Mouse (Mus musculus): ENCODE data around the gene D5Ertd579e. TPM values are rescaled to one million over a fixed set of nuclear protein-coding genes. Genes with fewer than 3 reads are reported as not detected.

Gene D5Ertd579e
- polyA plus RNA-seq, 1 experiment from 2014 or later: 20.3 TPM

- WGBS: 81% methylated on average over 7 of the region's 7 CpGs
Observed at GRCm38 (mm10) chr5:36601492-36601891, 94.3 kb downstream of the D5Ertd579e start.

GRCm38 (mm10) chr5:36598883-36599282 lies 96.9 kb downstream of the D5Ertd579e start:
- Histone ChIP-seq H3K27me3 (replicated peaks) (no peaks in the 10 kb centered on the region), H3K4me3 (no peak overlapping the region), H3K9me3 (no peaks in the 10 kb centered on the region), H3K9ac (no peak overlapping the region), H3K27ac (replicated peaks) (no peak overlapping the region), H3K36me3 (peaks cover 50% of the 10 kb centered on the region), H3K4me1 (no peaks in the 10 kb centered on the region), H3K4me2 (no peak overlapping the region)
- ATAC-seq (ENCODE audit: extremely low read depth, insufficient number of reproducible peaks, low FRiP score, low TSS enrichment): no peak
- 80% methylated on average over 1 of the region's 1 CpGs for WGBS

More at GRCm38 (mm10) chr5:36601492-36601891, 94.3 kb downstream of the D5Ertd579e start:
- Histone ChIP-seq H3K27ac (replicated peaks) (no peak overlapping the region), H3K9me3 (no peaks in the 10 kb centered on the region), H3K4me3 (no peak overlapping the region), H3K4me1 (no peaks in the 10 kb centered on the region), H3K4me2 (no peak overlapping the region), H3K36me3 (peaks cover 76% of the 10 kb centered on the region), H3K27me3 (replicated peaks) (no peaks in the 10 kb centered on the region), H3K9ac (no peak overlapping the region)
- ATAC-seq (ENCODE audit: extremely low read depth, insufficient number of reproducible peaks, low FRiP score, low TSS enrichment): no peak

GRCm38 (mm10) chr5:36597653-36598052 lies 98.2 kb downstream of the D5Ertd579e start:
- no peak for ATAC-seq (ENCODE audit: extremely low read depth, insufficient number of reproducible peaks, low FRiP score, low TSS enrichment)
- 21% methylated on average over 4 of the region's 4 CpGs for WGBS
- no peak overlapping the region for H3K27ac ChIP-seq (replicated peaks)
- no peak overlapping the region for H3K9ac ChIP-seq
- H3K4me2 ChIP-seq: no peak overlapping the region
- no peak overlapping the region for H3K4me3 ChIP-seq
- H3K4me1 ChIP-seq: no peaks in the 10 kb centered on the region
- H3K27me3 ChIP-seq (replicated peaks): no peaks in the 10 kb centered on the region
- peaks cover 38% of the 10 kb centered on the region for H3K36me3 ChIP-seq
- H3K9me3 ChIP-seq: no peaks in the 10 kb centered on the region

GRCm38 (mm10) chr5:36596225-36596624 lies 99.6 kb downstream of the D5Ertd579e start:
- Histone ChIP-seq H3K4me1 (no peaks in the 10 kb centered on the region), H3K4me2 (no peak overlapping the region), H3K27me3 (replicated peaks) (no peaks in the 10 kb centered on the region), H3K4me3 (no peak overlapping the region), H3K9ac (no peak overlapping the region), H3K27ac (replicated peaks) (no peak overlapping the region), H3K36me3 (peaks cover 23% of the 10 kb centered on the region), H3K9me3 (no peaks in the 10 kb centered on the region)
- WGBS: 61% methylated on average over 5 of the region's 5 CpGs
- no peak for ATAC-seq (ENCODE audit: extremely low read depth, insufficient number of reproducible peaks, low FRiP score, low TSS enrichment)

- Histone ChIP-seq H3K4me1 (no peaks in the 10 kb centered on the region), H3K4me3 (no peak overlapping the region), H3K4me2 (no peak overlapping the region), H3K27ac (replicated peaks) (no peak overlapping the region), H3K27me3 (replicated peaks) (no peaks in the 10 kb centered on the region), H3K9ac (no peak overlapping the region), H3K9me3 (no peaks in the 10 kb centered on the region), H3K36me3 (peaks cover 12% of the 10 kb centered on the region)
- 25% methylated on average over 3 of the region's 3 CpGs for WGBS
- no peak for ATAC-seq (ENCODE audit: extremely low read depth, insufficient number of reproducible peaks, low FRiP score, low TSS enrichment)
Observed at GRCm38 (mm10) chr5:36595115-36595514, 100.7 kb downstream of the D5Ertd579e start.

GRCm38 (mm10) chr5:36594344-36594743 lies 101.5 kb downstream of the D5Ertd579e start:
- no peak overlapping the region for H3K27ac ChIP-seq (replicated peaks)
- H3K4me3 ChIP-seq: no peak overlapping the region
- H3K36me3 ChIP-seq: peaks cover 5% of the 10 kb centered on the region
- 82% methylated on average over 3 of the region's 3 CpGs for WGBS
- no peak for ATAC-seq (ENCODE audit: extremely low read depth, insufficient number of reproducible peaks, low FRiP score, low TSS enrichment)
- H3K4me1 ChIP-seq: no peaks in the 10 kb centered on the region
- H3K9ac ChIP-seq: no peak overlapping the region
- no peak overlapping the region for H3K4me2 ChIP-seq
- no peaks in the 10 kb centered on the region for H3K27me3 ChIP-seq (replicated peaks)
- no peaks in the 10 kb centered on the region for H3K9me3 ChIP-seq

- H3K27ac ChIP-seq (replicated peaks): no peak within 1 kb of the TSS
- H3K9ac ChIP-seq: no peak within 1 kb of the TSS
- H3K27me3 ChIP-seq (replicated peaks): no peaks in the 10 kb centered on the region
- 78% methylated on average over 5 of the region's 5 CpGs for WGBS
- no peak within 1 kb of the TSS for H3K4me2 ChIP-seq
- 0 out of 2 replicates have a peak, but pooled peaks cover under 1% of the 10 kb centered on the region for H3K4me1 ChIP-seq
- no peaks in the 10 kb centered on the region for H3K9me3 ChIP-seq
- H3K4me3 ChIP-seq: no peak within 1 kb of the TSS
- ATAC-seq (ENCODE audit: extremely low read depth, insufficient number of reproducible peaks, low FRiP score, low TSS enrichment): no peak
- no peaks in the 10 kb centered on the region for H3K36me3 ChIP-seq
Observed at GRCm38 (mm10) chr5:36593176-36593575, 102.6 kb downstream of the D5Ertd579e start, which contains the start of gene Tbc1d14. TSS of gene Tbc1d14 (minus strand) at chr5:36593276.

GRCm38 (mm10) chr5:36590499-36590920 lies 105.3 kb downstream of the D5Ertd579e start:
- Histone ChIP-seq H3K9me3 (no peaks in the 10 kb centered on the region), H3K9ac (no peak overlapping the region), H3K27me3 (replicated peaks) (0 out of 2 replicates have a peak, but pooled peaks cover 3% of the 10 kb centered on the region), H3K36me3 (no peaks in the 10 kb centered on the region), H3K4me3 (no peak overlapping the region), H3K27ac (replicated peaks) (no peak overlapping the region), H3K4me1 (0 out of 2 replicates have a peak, but pooled peaks cover 4% of the 10 kb centered on the region), H3K4me2 (no peak overlapping the region)
- ATAC-seq (ENCODE audit: extremely low read depth, insufficient number of reproducible peaks, low FRiP score, low TSS enrichment): no peak
- WGBS: 60% methylated on average over 5 of the region's 5 CpGs

GRCm38 (mm10) chr5:36584299-36584698 lies 111.5 kb downstream of the D5Ertd579e start:
- Histone ChIP-seq H3K4me3 (no peak overlapping the region), H3K36me3 (no peaks in the 10 kb centered on the region), H3K9me3 (no peaks in the 10 kb centered on the region), H3K27ac (replicated peaks) (no peak overlapping the region), H3K4me1 (peaks cover 26% of the 10 kb centered on the region), H3K27me3 (replicated peaks) (0 out of 2 replicates have a peak, but pooled peaks cover 7% of the 10 kb centered on the region), H3K9ac (no peak overlapping the region), H3K4me2 (no peak overlapping the region)
- WGBS: 67% methylated on average over 6 of the region's 6 CpGs
- ATAC-seq (ENCODE audit: extremely low read depth, insufficient number of reproducible peaks, low FRiP score, low TSS enrichment): no peak

- Histone ChIP-seq H3K4me2 (peak overlapping the region; percentile 94), H3K9me3 (no peaks in the 10 kb centered on the region), H3K9ac (peak overlapping the region; percentile 86), H3K27ac (replicated peaks) (peak overlapping the region; percentile 90), H3K4me3 (peak overlapping the region; percentile 78), H3K36me3 (no peaks in the 10 kb centered on the region), H3K27me3 (replicated peaks) (0 out of 2 replicates have a peak, but pooled peaks cover 7% of the 10 kb centered on the region), H3K4me1 (peaks cover 22% of the 10 kb centered on the region)
- peak; percentile 98 for ATAC-seq (ENCODE audit: extremely low read depth, insufficient number of reproducible peaks, low FRiP score, low TSS enrichment)
- 2% methylated on average over 53 of the region's 54 CpGs for WGBS
Observed at GRCm38 (mm10) chr5:36581924-36582642, 113.7 kb downstream of the D5Ertd579e start.

GRCm38 (mm10) chr5:36581259-36581923 lies 114.4 kb downstream of the D5Ertd579e start:
- Histone ChIP-seq H3K9ac (peak overlapping the region; percentile 86), H3K27ac (replicated peaks) (0 out of 2 replicates have a peak overlapping the region, but pooled peaks have one; percentile 26), H3K27me3 (replicated peaks) (0 out of 2 replicates have a peak, but pooled peaks cover 7% of the 10 kb centered on the region), H3K9me3 (no peaks in the 10 kb centered on the region), H3K4me3 (peak overlapping the region; percentile 78), H3K36me3 (no peaks in the 10 kb centered on the region), H3K4me2 (peak overlapping the region; percentile 94), H3K4me1 (peaks cover 22% of the 10 kb centered on the region)
- no peak for ATAC-seq (ENCODE audit: extremely low read depth, insufficient number of reproducible peaks, low FRiP score, low TSS enrichment)
- WGBS: 2% methylated on average over 37 of the region's 40 CpGs

Data from heart, embryonic 13.5 days (tissue).